Mouse (Mus musculus) small intestine, adult 2 months (tissue): ENCODE results near the gene Dnajb3. TPM values are rescaled to one million over a fixed set of nuclear protein-coding genes. Genes with fewer than 3 reads are reported as not detected.

Experiments
- H3K27ac ChIP-seq: fragments of 200-500 bp; 2 replicates; pipeline ENCODE4 v1.5.1; 2012; ENCODE audit warnings: low read depth, low read length, control low read depth, inconsistent platforms; ENCODE audit not compliant: insufficient read depth
- H3K27me3 ChIP-seq: fragments of 200-500 bp; 2 replicates; pipeline ENCODE4 v1.6.1; 2012; ENCODE audit warnings: mild to moderate bottlenecking, moderate library complexity, low read length, inconsistent platforms; ENCODE audit not compliant: control insufficient read depth, insufficient read depth
- H3K36me3 ChIP-seq: fragments of 200-500 bp; 2 replicates; pipeline ENCODE4 v1.6.1; 2012; ENCODE audit warnings: mild to moderate bottlenecking, low read length, control low read depth, inconsistent platforms; ENCODE audit not compliant: control insufficient read depth, insufficient read depth
- H3K4me1 ChIP-seq: fragments of 200-500 bp; 2 replicates; pipeline ENCODE4 v1.6.1; 2012; ENCODE audit warnings: low read length, inconsistent platforms, mixed read lengths; ENCODE audit not compliant: control insufficient read depth, insufficient read depth, insufficient read length
- H3K4me3 ChIP-seq: fragments of 200-500 bp; 2 replicates; pipeline ENCODE4 v1.5.1; 2012; ENCODE audit warnings: low read depth, mild to moderate bottlenecking, control low read depth, inconsistent platforms, low read length, moderate library complexity
- CTCF ChIP-seq: fragments of 200-500 bp; IDR thresholded peaks from 2 replicates; pipeline ENCODE4 v1.5.1; 2012; ENCODE audit warnings: low read depth, mild to moderate bottlenecking, control low read depth, inconsistent platforms, low read length, moderate library complexity, mixed read lengths; ENCODE audit not compliant: insufficient replicate concordance, insufficient read length; ENCODE audit errors: extremely low read depth
- POLR2A ChIP-seq: fragments of 200-500 bp; IDR thresholded peaks from 2 replicates; pipeline ENCODE4 v1.6.1; 2012; ENCODE audit warnings: low read depth, mild to moderate bottlenecking, control low read depth, inconsistent platforms, low read length, moderate library complexity
- WGBS: fragments of 180-500 bp; shearing (Covaris S2); methylation state at CpG from one replicate; pipeline ENCODE4 v1.1.7; 2018; 5-methylcytosine and 5-hydroxymethylcytosine counted together
- polyA plus RNA-seq: library from polyadenylated mRNA; depleted of rRNA; stranded (reverse); fragments of >200 nt; gene quantifications from 2 replicates; pipeline ENCODE4 v1.2.3, GENCODE M21; 2012

Dnajb3 gene
- polyA plus RNA-seq, 1 experiment: 5.3 TPM

GRCm38 (mm10) chr1:88235894-88236415 lies 30.4 kb upstream of the Dnajb3 start:
- Histone ChIP-seq H3K36me3 (no peaks in the 10 kb centered on the region), H3K4me3 (no peak overlapping the region), H3K27me3 (no peaks in the 10 kb centered on the region), H3K4me1 (no peaks in the 10 kb centered on the region), H3K27ac (no peak overlapping the region)
- WGBS: 60% methylated on average over 4 of the region's 4 CpGs
- TF ChIP-seq CTCF (no peak), POLR2A (no peak)

- TF ChIP-seq POLR2A (no peak), CTCF (no peak)
- H3K27me3 ChIP-seq: no peaks in the 10 kb centered on the region
- WGBS: 68% methylated on average over 11 of the region's 11 CpGs
These were observed 29.7 kb upstream of the Dnajb3 start for GRCm38 (mm10) chr1:88235046-88235893.

GRCm38 (mm10) chr1:88234646-88235045 lies 29.1 kb upstream of the Dnajb3 start:
- H3K36me3 ChIP-seq: no peaks in the 10 kb centered on the region
- 41% methylated on average over 5 of the region's 5 CpGs for WGBS
- H3K27ac ChIP-seq: no peak overlapping the region
- no peaks in the 10 kb centered on the region for H3K4me1 ChIP-seq
- no peaks in the 10 kb centered on the region for H3K27me3 ChIP-seq
- no peak overlapping the region for H3K4me3 ChIP-seq
- no peak for TF ChIP-seq POLR2A
- TF ChIP-seq CTCF: no peak

More at GRCm38 (mm10) chr1:88235046-88235893, 29.7 kb upstream of the Dnajb3 start:
- no peak overlapping the region for H3K27ac ChIP-seq
- no peaks in the 10 kb centered on the region for H3K4me1 ChIP-seq
- no peak overlapping the region for H3K4me3 ChIP-seq
- H3K36me3 ChIP-seq: no peaks in the 10 kb centered on the region

- Histone ChIP-seq H3K4me3 (no peak overlapping the region), H3K4me1 (no peaks in the 10 kb centered on the region), H3K27me3 (no peaks in the 10 kb centered on the region), H3K27ac (no peak overlapping the region), H3K36me3 (no peaks in the 10 kb centered on the region)
- no peak for TF ChIP-seq POLR2A
- no peak for TF ChIP-seq CTCF
- 67% methylated on average over 4 of the region's 4 CpGs for WGBS
These were observed 28.6 kb upstream of the Dnajb3 start for GRCm38 (mm10) chr1:88234248-88234610.

- H3K4me1 ChIP-seq: no peaks in the 10 kb centered on the region
- H3K4me3 ChIP-seq: no peak overlapping the region
- 69% methylated on average over 14 of the region's 14 CpGs for WGBS
- TF ChIP-seq CTCF (no peak), POLR2A (no peak)
- no peaks in the 10 kb centered on the region for H3K27me3 ChIP-seq
- no peaks in the 10 kb centered on the region for H3K36me3 ChIP-seq
- no peak overlapping the region for H3K27ac ChIP-seq
These were observed 28.1 kb upstream of the Dnajb3 start for GRCm38 (mm10) chr1:88233421-88234247.

GRCm38 (mm10) chr1:88232664-88233380 lies 27.2 kb upstream of the Dnajb3 start:
- no peaks in the 10 kb centered on the region for H3K27me3 ChIP-seq
- WGBS: 55% methylated on average over 3 of the region's 3 CpGs
- TF ChIP-seq POLR2A (no peak), CTCF (no peak)
- no peaks in the 10 kb centered on the region for H3K4me1 ChIP-seq
- no peak overlapping the region for H3K27ac ChIP-seq
- no peaks in the 10 kb centered on the region for H3K36me3 ChIP-seq
- no peak overlapping the region for H3K4me3 ChIP-seq
